Mouse (Mus musculus) Patski (cell line): ENCODE results near the gene Olig1. TPM values are rescaled to one million over a fixed set of nuclear protein-coding genes. Genes with fewer than 3 reads are reported as not detected.

Source experiments
- ATAC-seq: fragments of 100-300 bp; one replicate; pipeline ENCODE4 v1.8.0; 2021
- CTCF ChIA-PET: fragments of 350-600 bp; sonication (Branson Sonifier 250); formaldehyde crosslinking; loops from one replicate; lab custom pipeline; 2022; ENCODE audit warnings: inconsistent platforms; lab: Charles Lee
- POLR2A ChIA-PET: fragments of 350-600 bp; sonication (Branson Sonifier 250); formaldehyde crosslinking; loops from one replicate; lab custom pipeline; 2022; ENCODE audit warnings: antibody characterized with exemption, inconsistent platforms; lab: Charles Lee
- DNase-seq: peaks from one replicate; pipeline ENCODE4 v3.0.0-alpha.2; 2011; ENCODE audit warnings: low read depth, low spot score
- H3K27me3 ChIP-seq: fragments of 371-371 bp; one replicate; pipeline ENCODE4 v1.5.1; 2021
- CTCF ChIP-seq: fragments of 100-300 bp; IDR thresholded peaks from one replicate; pipeline ENCODE4 v1.5.1; 2021
- in situ Hi-C: fragments of 300-500 bp; cut with MboI; formaldehyde crosslinking; loops from 3 replicates; pipeline ENCODE4 v1.11.1; 2018; ENCODE audit warnings: low pct_unique_long_range_greater_than_20kb, mixed read lengths
- polyA plus RNA-seq: library from polyadenylated mRNA; unstranded; gene quantifications from one replicate; pipeline ENCODE4 v1.2.3, GENCODE M21; 2021

The Olig1 gene
- polyA plus RNA-seq, 1 experiment from 2014 or later: not detected

GRCm38 (mm10) chr16:91292719-91293333, 23.3 kb downstream of the Olig1 start:
- POLR2A ChIA-PET: interaction anchor here (0.6 kb wide), 1 partner anchor 86 kb away, joined by 3 read pairs; no protein-coding TSS in a partner anchor
- CTCF ChIA-PET: no interaction called here
- DNase-seq (no peak), ATAC-seq (no peak)
- in situ Hi-C loops: no loop called here
- peaks cover 42% of the 10 kb centered on the region for H3K27me3 ChIP-seq
- no peak for TF ChIP-seq CTCF

GRCm38 (mm10) chr16:91297726-91298125, 28.2 kb downstream of the Olig1 start:
- ATAC-seq: no peak
- ChIA-PET CTCF (no interaction called here), POLR2A (no interaction called here)
- peaks cover 41% of the 10 kb centered on the region for H3K27me3 ChIP-seq
- DNase-seq: no peak
- in situ Hi-C loops: no loop called here
- TF ChIP-seq CTCF: no peak

GRCm38 (mm10) chr16:91299412-91299811, 29.8 kb downstream of the Olig1 start:
- TF ChIP-seq CTCF: no peak
- ATAC-seq (no peak), DNase-seq (no peak)
- in situ Hi-C loops: no loop called here
- POLR2A ChIA-PET: no interaction called here
- CTCF ChIA-PET: no interaction called here
- peaks cover 50% of the 10 kb centered on the region for H3K27me3 ChIP-seq

- ChIA-PET CTCF (no interaction called here), POLR2A (no interaction called here)
- no peak for ATAC-seq
- no peak for TF ChIP-seq CTCF
- in situ Hi-C loops: no loop called here
- no peak for DNase-seq
- peaks cover 59% of the 10 kb centered on the region for H3K27me3 ChIP-seq
Observed at GRCm38 (mm10) chr16:91300641-91301441, 31.3 kb downstream of the Olig1 start.

- TF ChIP-seq CTCF: no peak
- ChIA-PET POLR2A (no interaction called here), CTCF (no interaction called here)
- no peak for DNase-seq
- in situ Hi-C loops: no loop called here
- peaks cover 54% of the 10 kb centered on the region for H3K27me3 ChIP-seq
- ATAC-seq: no peak
Observed at GRCm38 (mm10) chr16:91301454-91301853, 31.9 kb downstream of the Olig1 start.

- no peak for TF ChIP-seq CTCF
- no peak for DNase-seq
- POLR2A ChIA-PET: no interaction called here
Observed at GRCm38 (mm10) chr16:91303776-91304709, 34.5 kb downstream of the Olig1 start.

GRCm38 (mm10) chr16:91305512-91306111, 36.0 kb downstream of the Olig1 start:
- ChIA-PET CTCF (no interaction called here), POLR2A (no interaction called here)

More at GRCm38 (mm10) chr16:91303776-91304709, 34.5 kb downstream of the Olig1 start:
- peaks cover 47% of the 10 kb centered on the region for H3K27me3 ChIP-seq
- in situ Hi-C loops: no loop called here
- no peak for ATAC-seq
- CTCF ChIA-PET: no interaction called here

GRCm38 (mm10) chr16:91309872-91310271, 40.3 kb downstream of the Olig1 start:
- H3K27me3 ChIP-seq: peaks cover 33% of the 10 kb centered on the region
- no peak for TF ChIP-seq CTCF
- POLR2A ChIA-PET: no interaction called here
- CTCF ChIA-PET: no interaction called here
- no peak for DNase-seq
- ATAC-seq: no peak
- in situ Hi-C loops: loop anchor here (10.0 kb wide), 1 partner anchor 215 kb away; the partner anchor contains the start of gene 4932438H23Rik

More at GRCm38 (mm10) chr16:91305512-91306111, 36.0 kb downstream of the Olig1 start:
- H3K27me3 ChIP-seq: peaks cover 42% of the 10 kb centered on the region
- in situ Hi-C loops: no loop called here
- no peak for DNase-seq
- no peak for ATAC-seq
- TF ChIP-seq CTCF: no peak

- in situ Hi-C loops: loop anchor here (10.0 kb wide), 1 partner anchor 218 kb away; the partner anchor contains the start of gene 4932438H23Rik
- no peak for DNase-seq
- no peak for TF ChIP-seq CTCF
- H3K27me3 ChIP-seq: peaks cover 17% of the 10 kb centered on the region
- ChIA-PET CTCF (no interaction called here), POLR2A (no interaction called here)
- ATAC-seq: no peak
Observed at GRCm38 (mm10) chr16:91312921-91313320, 43.3 kb downstream of the Olig1 start.
